Mouse (Mus musculus): ENCODE data around the gene Mpped2. TPM values are rescaled to one million over a fixed set of nuclear protein-coding genes. Genes with fewer than 3 reads are reported as not detected.
A peak's percentile ranks its signal among the peaks of the same experiment; 100 is the strongest.

Mpped2 gene
- polyA plus RNA-seq, 1 experiment from 2014 or later = 72.3 TPM

- WGBS = 78% methylated on average over 6 of the region's 6 CpGs
- H3K36me3 ChIP-seq = peaks cover 17% of the 10 kb centered on the region
These were observed 53.1 kb downstream of the Mpped2 start for GRCm38 (mm10) chr2:106746211-106746610.

GRCm38 (mm10) chr2:106746905-106747304 is 53.8 kb downstream of the Mpped2 start:
- 61% methylated on average over 4 of the region's 4 CpGs for WGBS
- H3K4me1 ChIP-seq = peaks cover 11% of the 10 kb centered on the region; the same call in 1 of the 2 replicates
- ATAC-seq (ENCODE audit: extremely low read depth, insufficient number of reproducible peaks, low FRiP score, low TSS enrichment) = no peak
- H3K36me3 ChIP-seq = peaks cover 17% of the 10 kb centered on the region
- no peak overlapping the region for H3K9ac ChIP-seq
- H3K27ac ChIP-seq (replicated peaks) = no peak overlapping the region
- H3K4me2 ChIP-seq = no peak overlapping the region
- H3K27me3 ChIP-seq (replicated peaks) = no peaks in the 10 kb centered on the region
- H3K9me3 ChIP-seq = no peaks in the 10 kb centered on the region
- no peak overlapping the region for H3K4me3 ChIP-seq

More at GRCm38 (mm10) chr2:106746211-106746610, 53.1 kb downstream of the Mpped2 start:
- Histone ChIP-seq H3K4me2 (no peak overlapping the region), H3K9me3 (no peaks in the 10 kb centered on the region), H3K4me3 (no peak overlapping the region), H3K27me3 (replicated peaks) (no peaks in the 10 kb centered on the region), H3K9ac (no peak overlapping the region), H3K27ac (replicated peaks) (no peak overlapping the region), H3K4me1 (peaks cover 11% of the 10 kb centered on the region; the same call in 1 of the 2 replicates)
- ATAC-seq (ENCODE audit: extremely low read depth, insufficient number of reproducible peaks, low FRiP score, low TSS enrichment) = no peak

GRCm38 (mm10) chr2:106747342-106747741 is 54.3 kb downstream of the Mpped2 start:
- peaks cover 13% of the 10 kb centered on the region for H3K36me3 ChIP-seq
- H3K9me3 ChIP-seq = no peaks in the 10 kb centered on the region
- WGBS = 73% methylated on average over 4 of the region's 4 CpGs
- no peaks in the 10 kb centered on the region for H3K27me3 ChIP-seq (replicated peaks)
- H3K4me3 ChIP-seq = no peak overlapping the region
- H3K27ac ChIP-seq (replicated peaks) = no peak overlapping the region
- peaks cover 11% of the 10 kb centered on the region; the same call in 1 of the 2 replicates for H3K4me1 ChIP-seq
- no peak overlapping the region for H3K9ac ChIP-seq
- no peak overlapping the region for H3K4me2 ChIP-seq
- ATAC-seq (ENCODE audit: extremely low read depth, insufficient number of reproducible peaks, low FRiP score, low TSS enrichment) = no peak

GRCm38 (mm10) chr2:106750878-106751277 is 57.8 kb downstream of the Mpped2 start:
- no peaks in the 10 kb centered on the region for H3K9me3 ChIP-seq
- no peak for ATAC-seq (ENCODE audit: extremely low read depth, insufficient number of reproducible peaks, low FRiP score, low TSS enrichment)
- no peak overlapping the region for H3K4me3 ChIP-seq
- H3K36me3 ChIP-seq = peaks cover 3% of the 10 kb centered on the region; the same call in 1 of the 2 replicates
- H3K27ac ChIP-seq (replicated peaks) = no peak overlapping the region
- H3K4me1 ChIP-seq = peaks cover 22% of the 10 kb centered on the region
- H3K4me2 ChIP-seq = no peak overlapping the region
- 85% methylated on average over 3 of the region's 3 CpGs for WGBS
- H3K9ac ChIP-seq = no peak overlapping the region
- H3K27me3 ChIP-seq (replicated peaks) = no peaks in the 10 kb centered on the region

- Histone ChIP-seq H3K9ac (no peak overlapping the region), H3K36me3 (peaks cover 3% of the 10 kb centered on the region; the same call in 1 of the 2 replicates), H3K9me3 (no peaks in the 10 kb centered on the region), H3K4me1 (peaks cover 21% of the 10 kb centered on the region), H3K27ac (replicated peaks) (no peak overlapping the region), H3K4me2 (no peak overlapping the region), H3K4me3 (no peak overlapping the region), H3K27me3 (replicated peaks) (no peaks in the 10 kb centered on the region)
- no peak for ATAC-seq (ENCODE audit: extremely low read depth, insufficient number of reproducible peaks, low FRiP score, low TSS enrichment)
- WGBS = 73% methylated on average over 5 of the region's 5 CpGs
These were observed 60.6 kb downstream of the Mpped2 start for GRCm38 (mm10) chr2:106753703-106754102.

GRCm38 (mm10) chr2:106754696-106755095 is 61.6 kb downstream of the Mpped2 start:
- Histone ChIP-seq H3K9me3 (no peaks in the 10 kb centered on the region), H3K36me3 (peaks cover 3% of the 10 kb centered on the region; the same call in 1 of the 2 replicates), H3K9ac (no peak overlapping the region), H3K27ac (replicated peaks) (no peak overlapping the region), H3K27me3 (replicated peaks) (no peaks in the 10 kb centered on the region), H3K4me1 (peaks cover 21% of the 10 kb centered on the region), H3K4me3 (no peak overlapping the region), H3K4me2 (no peak overlapping the region)
- ATAC-seq (ENCODE audit: extremely low read depth, insufficient number of reproducible peaks, low FRiP score, low TSS enrichment) = no peak
- WGBS = 73% methylated on average over 5 of the region's 5 CpGs

GRCm38 (mm10) chr2:106756354-106757103 is 63.5 kb downstream of the Mpped2 start:
- Histone ChIP-seq H3K9me3 (no peaks in the 10 kb centered on the region), H3K4me2 (no peak overlapping the region), H3K4me3 (no peak overlapping the region), H3K4me1 (peaks cover 19% of the 10 kb centered on the region), H3K27ac (replicated peaks) (no peak overlapping the region), H3K9ac (no peak overlapping the region), H3K27me3 (replicated peaks) (no peaks in the 10 kb centered on the region), H3K36me3 (no peaks in the 10 kb centered on the region)
- ATAC-seq (ENCODE audit: extremely low read depth, insufficient number of reproducible peaks, low FRiP score, low TSS enrichment) = no peak
- WGBS = 61% methylated on average over 13 of the region's 13 CpGs

- no peaks in the 10 kb centered on the region for H3K27me3 ChIP-seq (replicated peaks)
These were observed 69.9 kb downstream of the Mpped2 start for GRCm38 (mm10) chr2:106762920-106763319.

GRCm38 (mm10) chr2:106769236-106769635 is 76.2 kb downstream of the Mpped2 start:
- ATAC-seq (ENCODE audit: extremely low read depth, insufficient number of reproducible peaks, low FRiP score, low TSS enrichment) = no peak
- Histone ChIP-seq H3K36me3 (peaks cover 20% of the 10 kb centered on the region), H3K9ac (no peak overlapping the region)

More at GRCm38 (mm10) chr2:106762920-106763319, 69.9 kb downstream of the Mpped2 start:
- Histone ChIP-seq H3K27ac (replicated peaks) (no peak overlapping the region), H3K36me3 (peaks cover 19% of the 10 kb centered on the region), H3K4me3 (no peak overlapping the region), H3K4me2 (no peak overlapping the region), H3K4me1 (peaks cover 9% of the 10 kb centered on the region), H3K9ac (no peak overlapping the region), H3K9me3 (no peaks in the 10 kb centered on the region)
- no peak for ATAC-seq (ENCODE audit: extremely low read depth, insufficient number of reproducible peaks, low FRiP score, low TSS enrichment)
- 79% methylated on average over 8 of the region's 8 CpGs for WGBS

GRCm38 (mm10) chr2:106772643-106773042 is 79.6 kb downstream of the Mpped2 start:
- ATAC-seq (ENCODE audit: extremely low read depth, insufficient number of reproducible peaks, low FRiP score, low TSS enrichment) = no peak
- H3K27ac ChIP-seq (replicated peaks) = no peak overlapping the region
- no peak overlapping the region for H3K4me3 ChIP-seq
- no peak overlapping the region for H3K4me2 ChIP-seq
- no peaks in the 10 kb centered on the region for H3K9me3 ChIP-seq
- H3K9ac ChIP-seq = no peak overlapping the region
- peaks cover 9% of the 10 kb centered on the region for H3K4me1 ChIP-seq
- 60% methylated on average over 5 of the region's 5 CpGs for WGBS
- 0 out of 2 replicates have a peak, but pooled peaks cover 5% of the 10 kb centered on the region for H3K36me3 ChIP-seq
- H3K27me3 ChIP-seq (replicated peaks) = no peaks in the 10 kb centered on the region

More at GRCm38 (mm10) chr2:106769236-106769635, 76.2 kb downstream of the Mpped2 start:
- no peak overlapping the region for H3K4me2 ChIP-seq
- WGBS = 85% methylated on average over 12 of the region's 12 CpGs
- H3K4me1 ChIP-seq = 0 out of 2 replicates have a peak, but pooled peaks cover 2% of the 10 kb centered on the region
- no peak overlapping the region for H3K27ac ChIP-seq (replicated peaks)
- H3K9me3 ChIP-seq = no peaks in the 10 kb centered on the region
- no peaks in the 10 kb centered on the region for H3K27me3 ChIP-seq (replicated peaks)
- H3K4me3 ChIP-seq = no peak overlapping the region

- WGBS = 49% methylated on average over 10 of the region's 10 CpGs
- 0 out of 2 replicates have a peak overlapping the region, but pooled peaks have one; percentile 26 for H3K27ac ChIP-seq (replicated peaks)
- peaks cover 5% of the 10 kb centered on the region; the same call in 1 of the 2 replicates for H3K36me3 ChIP-seq
- no peaks in the 10 kb centered on the region for H3K27me3 ChIP-seq (replicated peaks)
- no peaks in the 10 kb centered on the region for H3K9me3 ChIP-seq
- H3K4me2 ChIP-seq = no peak overlapping the region
- no peak overlapping the region for H3K4me3 ChIP-seq
- no peak overlapping the region for H3K9ac ChIP-seq
- no peak for ATAC-seq (ENCODE audit: extremely low read depth, insufficient number of reproducible peaks, low FRiP score, low TSS enrichment)
- H3K4me1 ChIP-seq = peaks cover 21% of the 10 kb centered on the region
These were observed 81.5 kb downstream of the Mpped2 start for GRCm38 (mm10) chr2:106774251-106775196.

Data from heart, embryonic 13.5 days (tissue).